Mouse (Mus musculus): Measurements from ENCODE around the gene Mrpl55. TPM values are rescaled to one million over a fixed set of nuclear protein-coding genes. Genes with fewer than 3 reads are reported as not detected.
A peak's percentile ranks its signal among the peaks of the same experiment; 100 is the strongest.

The Mrpl55 gene
- 10 to 100 TPM; 31.2 to 40.8 (median 36.1) TPM for total RNA-seq (2022)

GRCm38 (mm10) chr11:59202081-59202995 lies at the start of gene Mrpl55:
Gene Mrpl55, plus strand, starts transcription at chr11:59202486.
- DNase-seq (ENCODE audit: low spot score in 2 of 2), result peak; percentile 86 to 90

GRCm38 (mm10) chr11:59154220-59154619 lies 48.1 kb upstream of the Mrpl55 start:
- DNase-seq (ENCODE audit: low spot score in 2 of 2), result no peak

GRCm38 (mm10) chr11:59155900-59156299 lies 46.4 kb upstream of the Mrpl55 start:
- no peak for DNase-seq (ENCODE audit: low spot score in 2 of 2)

- no peak for DNase-seq (ENCODE audit: low spot score in 2 of 2)
Measured at GRCm38 (mm10) chr11:59159099-59159498, 43.2 kb upstream of the Mrpl55 start.

GRCm38 (mm10) chr11:59159558-59159957 lies 42.7 kb upstream of the Mrpl55 start:
- DNase-seq (ENCODE audit: low spot score in 2 of 2), result no peak

GRCm38 (mm10) chr11:59161398-59161797 lies 40.9 kb upstream of the Mrpl55 start:
- no peak for DNase-seq (ENCODE audit: low spot score in 2 of 2)

- DNase-seq (ENCODE audit: low spot score in 2 of 2), result no peak
Measured at GRCm38 (mm10) chr11:59162443-59163254, 39.6 kb upstream of the Mrpl55 start.

GRCm38 (mm10) chr11:59163255-59164236 lies 38.7 kb upstream of the Mrpl55 start, which contains the start of gene Iba57:
Gene Iba57, minus strand, starts transcription at chr11:59163739.
- DNase-seq (ENCODE audit: low spot score in 2 of 2), result peak; percentile 99

- no peak for DNase-seq (ENCODE audit: low spot score in 2 of 2)
Measured at GRCm38 (mm10) chr11:59164384-59164783, 37.9 kb upstream of the Mrpl55 start.

- no peak for DNase-seq (ENCODE audit: low spot score in 2 of 2)
Measured at GRCm38 (mm10) chr11:59165616-59166241, 36.6 kb upstream of the Mrpl55 start.

- DNase-seq (ENCODE audit: low spot score in 2 of 2), result no peak
Measured at GRCm38 (mm10) chr11:59169807-59170206, 32.5 kb upstream of the Mrpl55 start.

GRCm38 (mm10) chr11:59170549-59170948 lies 31.7 kb upstream of the Mrpl55 start:
- no peak for DNase-seq (ENCODE audit: low spot score in 2 of 2)

GRCm38 (mm10) chr11:59174189-59174838 lies 28.0 kb upstream of the Mrpl55 start:
- no peak for DNase-seq (ENCODE audit: low spot score in 2 of 2)

GRCm38 (mm10) chr11:59176475-59176874 lies 25.8 kb upstream of the Mrpl55 start:
- no peak for DNase-seq (ENCODE audit: low spot score in 2 of 2)

- DNase-seq (ENCODE audit: low spot score in 2 of 2), result no peak
Measured at GRCm38 (mm10) chr11:59176921-59177320, 25.4 kb upstream of the Mrpl55 start.

- DNase-seq (ENCODE audit: low spot score in 2 of 2), result peak; percentile 49 to 64
Measured at GRCm38 (mm10) chr11:59182864-59183331, 19.4 kb upstream of the Mrpl55 start, which contains the start of gene Gjc2. Gene Gjc2, minus strand, starts transcription at chr11:59183213.

GRCm38 (mm10) chr11:59183821-59184220 lies 18.5 kb upstream of the Mrpl55 start:
- peak; percentile 38 to 63 for DNase-seq (ENCODE audit: low spot score in 2 of 2)

- no peak for DNase-seq (ENCODE audit: low spot score in 2 of 2)
Measured at GRCm38 (mm10) chr11:59185490-59185889, 16.8 kb upstream of the Mrpl55 start.

- DNase-seq (ENCODE audit: low spot score in 2 of 2), result no peak
Measured at GRCm38 (mm10) chr11:59187706-59188105, 14.6 kb upstream of the Mrpl55 start.

Measured in layer of hippocampus, adult 8-10 months (tissue).